Mouse (Mus musculus): ENCODE results near the gene Slc6a6. TPM values are rescaled to one million over a fixed set of nuclear protein-coding genes. Genes with fewer than 3 reads are reported as not detected.
A peak's percentile ranks its signal among the peaks of the same experiment; 100 is the strongest.

Slc6a6 gene
- polyA plus RNA-seq, 1 experiment = not detected

DNA sequence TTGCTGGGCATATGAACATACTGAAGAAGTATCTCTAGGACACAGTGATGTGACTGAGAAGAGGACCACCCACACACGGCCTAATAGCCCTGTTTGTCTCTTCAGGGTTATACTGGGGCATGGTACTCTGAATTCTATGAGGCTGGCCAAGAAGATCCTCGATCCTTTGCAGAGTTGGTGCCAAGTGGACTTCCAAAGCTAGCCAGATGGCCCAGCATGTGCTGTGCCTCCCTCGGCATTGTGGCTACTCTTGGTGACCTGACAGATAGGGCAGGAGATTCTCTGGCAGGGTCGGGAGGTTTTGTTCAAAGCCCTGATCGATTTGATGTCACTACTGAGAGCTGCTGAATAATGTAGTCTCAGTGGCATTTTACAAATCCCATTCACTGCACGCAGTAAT lies 4.1 kb upstream of the Slc6a6 start:
- WGBS = 60% methylated on average over 6 of the region's 6 CpGs
- Histone ChIP-seq H3K27ac (ENCODE audit: insufficient read depth, low read depth, low read length) (no peak overlapping the region), H3K4me3 (ENCODE audit: insufficient read depth, low read depth, low read length) (no peak overlapping the region), H3K4me1 (ENCODE audit: control insufficient read depth, insufficient read depth, low read length) (peaks cover 16% of the 10 kb centered on the region)
- TF ChIP-seq CTCF (IDR thresholded peaks at IDR 0.05; ENCODE audit: insufficient read depth, low read depth, low read length) (no peak), POLR2A (IDR thresholded peaks at IDR 0.05; ENCODE audit: insufficient read depth, low read depth, low read length) (no peak)

DNA sequence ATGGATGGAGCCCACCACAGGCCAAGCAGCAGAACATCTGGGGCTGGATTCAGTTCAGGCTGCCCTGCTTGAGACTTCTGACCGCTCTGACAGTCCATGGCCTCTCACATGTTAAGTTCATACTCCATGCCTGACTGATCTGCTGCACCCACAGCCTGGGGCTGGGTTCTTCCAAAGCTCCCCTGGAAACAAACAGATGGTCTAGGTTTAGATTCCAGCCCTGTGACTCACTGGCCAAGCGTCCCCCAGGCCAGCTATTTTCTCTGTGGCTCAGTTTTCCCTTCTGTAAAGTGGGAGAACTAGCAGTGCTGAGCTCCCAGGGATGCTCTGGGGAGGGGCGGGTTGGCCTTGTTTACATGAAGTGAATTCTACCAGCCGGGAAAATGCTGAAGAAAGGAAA lies 2.0 kb upstream of the Slc6a6 start:
- H3K4me3 ChIP-seq (ENCODE audit: insufficient read depth, low read depth, low read length) = no peak overlapping the region
- WGBS = 93% methylated on average over 4 of the region's 4 CpGs
- no peak overlapping the region for H3K27ac ChIP-seq (ENCODE audit: insufficient read depth, low read depth, low read length)
- H3K4me1 ChIP-seq (ENCODE audit: control insufficient read depth, insufficient read depth, low read length) = peaks cover 24% of the 10 kb centered on the region
- no peak for TF ChIP-seq POLR2A (IDR thresholded peaks at IDR 0.05; ENCODE audit: insufficient read depth, low read depth, low read length)
- no peak for TF ChIP-seq CTCF (IDR thresholded peaks at IDR 0.05; ENCODE audit: insufficient read depth, low read depth, low read length)

DNA sequence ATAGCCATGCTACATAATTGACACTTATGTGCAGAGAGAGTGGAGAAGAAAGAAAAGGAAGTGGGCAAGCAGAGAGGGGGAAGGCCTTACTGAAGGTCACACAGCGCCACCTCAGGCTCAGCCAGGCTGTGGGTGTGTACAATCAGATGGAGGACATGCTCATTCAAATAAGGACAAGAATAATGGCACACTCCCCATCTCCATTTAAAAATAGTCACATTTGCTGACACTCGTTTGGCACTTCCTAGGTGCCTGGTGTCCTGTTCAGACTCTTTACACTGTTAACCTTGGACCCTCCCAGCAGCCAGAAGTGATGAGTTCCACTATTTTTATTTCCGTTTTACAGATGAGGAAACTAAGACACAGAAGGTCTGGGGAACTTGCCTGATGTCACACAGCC lies 732 bp upstream of the Slc6a6 start:
- Histone ChIP-seq H3K4me3 (ENCODE audit: insufficient read depth, low read depth, low read length) (no peak overlapping the region), H3K4me1 (ENCODE audit: control insufficient read depth, insufficient read depth, low read length) (peaks cover 30% of the 10 kb centered on the region), H3K27ac (ENCODE audit: insufficient read depth, low read depth, low read length) (peak overlapping the region; percentile 42)
- 53% methylated on average over 3 of the region's 3 CpGs for WGBS
- TF ChIP-seq POLR2A (IDR thresholded peaks at IDR 0.05; ENCODE audit: insufficient read depth, low read depth, low read length) (no peak), CTCF (IDR thresholded peaks at IDR 0.05; ENCODE audit: insufficient read depth, low read depth, low read length) (no peak)

- peak overlapping the region; percentile 95 for H3K27ac ChIP-seq (ENCODE audit: insufficient read depth, low read depth, low read length)
- WGBS = under 1% methylated on average over 13 of the region's 13 CpGs
- no peak for TF ChIP-seq CTCF (IDR thresholded peaks at IDR 0.05; ENCODE audit: insufficient read depth, low read depth, low read length)
These were observed 599 bp downstream of the Slc6a6 start for GRCm38 (mm10) chr6:91684474-91684829.

DNA sequence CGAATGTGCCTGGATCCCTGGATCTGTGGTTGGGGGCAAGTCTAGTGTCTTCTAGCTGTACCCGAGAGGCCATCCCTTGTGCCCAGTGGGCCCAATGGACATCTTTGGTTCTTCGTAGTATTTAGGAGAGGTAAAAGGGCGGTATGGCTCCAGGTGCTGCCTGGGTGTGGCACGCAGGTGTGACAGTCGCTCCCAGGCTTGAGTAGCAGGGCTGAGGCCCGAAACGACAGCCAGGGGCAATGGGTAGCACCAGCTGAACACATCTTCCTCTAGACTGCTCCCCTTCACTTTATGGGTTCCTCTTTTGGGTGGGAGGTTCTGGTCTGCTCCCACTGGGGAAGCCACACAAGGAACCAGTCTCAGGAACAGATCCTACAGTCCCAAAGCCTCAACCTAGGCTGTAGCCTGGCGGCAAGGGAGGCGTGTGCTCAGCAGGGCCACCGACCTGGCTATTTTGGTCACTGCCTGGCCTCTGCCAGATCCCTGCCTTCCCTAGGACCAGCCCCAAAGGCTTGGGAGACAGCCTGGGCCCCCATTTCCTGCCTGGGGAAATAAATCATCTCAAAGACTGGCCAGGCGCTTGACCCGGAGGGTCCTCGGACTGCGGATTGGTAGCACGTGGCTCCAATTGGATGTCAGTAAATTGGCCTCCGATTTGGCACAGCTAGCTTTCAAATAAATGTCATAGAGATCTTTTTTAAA lies 1.1 kb downstream of the Slc6a6 start:
- TF ChIP-seq CTCF (IDR thresholded peaks at IDR 0.05; ENCODE audit: insufficient read depth, low read depth, low read length) (no peak), POLR2A (IDR thresholded peaks at IDR 0.05; ENCODE audit: insufficient read depth, low read depth, low read length) (no peak)
- Histone ChIP-seq H3K4me1 (ENCODE audit: control insufficient read depth, insufficient read depth, low read length) (peaks cover 21% of the 10 kb centered on the region), H3K27ac (ENCODE audit: insufficient read depth, low read depth, low read length) (peak overlapping the region; percentile 95), H3K4me3 (ENCODE audit: insufficient read depth, low read depth, low read length) (peak overlapping the region; percentile 94)
- WGBS = 7% methylated on average over 17 of the region's 17 CpGs

More at GRCm38 (mm10) chr6:91684474-91684829, 599 bp downstream of the Slc6a6 start:
- peak overlapping the region; percentile 94 for H3K4me3 ChIP-seq (ENCODE audit: insufficient read depth, low read depth, low read length)
- H3K4me1 ChIP-seq (ENCODE audit: control insufficient read depth, insufficient read depth, low read length) = peaks cover 25% of the 10 kb centered on the region

GRCm38 (mm10) chr6:91685533-91685883 lies 1.7 kb downstream of the Slc6a6 start:
- no peak for TF ChIP-seq POLR2A (IDR thresholded peaks at IDR 0.05; ENCODE audit: insufficient read depth, low read depth, low read length)
- TF ChIP-seq CTCF (IDR thresholded peaks at IDR 0.05; ENCODE audit: insufficient read depth, low read depth, low read length) = no peak
- peak overlapping the region; percentile 94 for H3K4me3 ChIP-seq (ENCODE audit: insufficient read depth, low read depth, low read length)
- WGBS = 15% methylated on average over 2 of the region's 2 CpGs
- peaks cover 26% of the 10 kb centered on the region for H3K4me1 ChIP-seq (ENCODE audit: control insufficient read depth, insufficient read depth, low read length)
- peak overlapping the region; percentile 86 for H3K27ac ChIP-seq (ENCODE audit: insufficient read depth, low read depth, low read length)

DNA sequence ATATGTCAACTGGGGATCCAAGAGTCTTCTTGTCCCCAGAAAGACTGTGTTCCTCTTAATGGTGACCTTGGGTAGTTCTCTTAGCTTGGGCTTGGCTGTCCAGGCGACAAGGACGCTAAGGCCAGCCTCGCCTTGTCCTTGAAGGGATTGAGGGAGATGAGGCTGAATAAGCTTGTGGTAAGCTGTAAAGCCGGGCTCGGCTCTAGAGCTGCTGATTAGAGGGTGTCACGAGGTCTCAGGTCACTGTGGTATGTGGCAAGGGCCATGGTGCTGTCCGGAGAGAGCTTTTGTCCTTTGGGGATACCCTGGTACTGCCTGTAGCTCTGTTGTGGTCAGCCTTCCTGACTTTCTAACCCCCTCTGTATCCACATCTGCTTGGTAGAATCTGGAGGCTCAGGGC lies 2.0 kb downstream of the Slc6a6 start:
- Histone ChIP-seq H3K27ac (ENCODE audit: insufficient read depth, low read depth, low read length) (peak overlapping the region; percentile 86), H3K4me1 (ENCODE audit: control insufficient read depth, insufficient read depth, low read length) (peaks cover 30% of the 10 kb centered on the region), H3K4me3 (ENCODE audit: insufficient read depth, low read depth, low read length) (peak overlapping the region; percentile 94)
- WGBS = 65% methylated on average over 7 of the region's 7 CpGs
- TF ChIP-seq POLR2A (IDR thresholded peaks at IDR 0.05; ENCODE audit: insufficient read depth, low read depth, low read length) (no peak), CTCF (IDR thresholded peaks at IDR 0.05; ENCODE audit: insufficient read depth, low read depth, low read length) (no peak)

DNA sequence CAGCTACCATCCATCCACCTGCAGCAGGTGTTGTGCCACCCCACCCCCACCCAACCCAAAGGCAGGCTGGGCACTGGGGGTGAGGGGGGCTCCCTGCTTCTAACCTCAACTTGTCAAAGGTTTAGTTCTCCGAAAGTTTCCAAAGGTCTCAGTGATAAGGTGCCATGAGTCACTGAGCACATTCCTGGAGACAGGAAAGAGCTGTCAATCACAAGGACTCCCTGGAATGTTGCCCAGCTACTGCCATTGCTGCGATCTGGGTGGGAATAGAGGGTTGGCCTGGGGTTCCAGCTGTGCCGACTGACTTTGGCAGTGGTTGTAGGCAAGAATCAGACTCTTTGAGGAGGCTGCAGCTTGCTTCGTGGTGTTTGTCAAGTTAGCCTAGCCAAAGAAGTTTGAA lies 2.7 kb downstream of the Slc6a6 start:
- peak overlapping the region; percentile 86; the same call in 1 of the 2 replicates for H3K27ac ChIP-seq (ENCODE audit: insufficient read depth, low read depth, low read length)
- peaks cover 36% of the 10 kb centered on the region for H3K4me1 ChIP-seq (ENCODE audit: control insufficient read depth, insufficient read depth, low read length)
- H3K4me3 ChIP-seq (ENCODE audit: insufficient read depth, low read depth, low read length) = peak overlapping the region; percentile 94
- TF ChIP-seq POLR2A (IDR thresholded peaks at IDR 0.05; ENCODE audit: insufficient read depth, low read depth, low read length) (no peak), CTCF (IDR thresholded peaks at IDR 0.05; ENCODE audit: insufficient read depth, low read depth, low read length) (no peak)
- WGBS = 9% methylated on average over 4 of the region's 4 CpGs

DNA sequence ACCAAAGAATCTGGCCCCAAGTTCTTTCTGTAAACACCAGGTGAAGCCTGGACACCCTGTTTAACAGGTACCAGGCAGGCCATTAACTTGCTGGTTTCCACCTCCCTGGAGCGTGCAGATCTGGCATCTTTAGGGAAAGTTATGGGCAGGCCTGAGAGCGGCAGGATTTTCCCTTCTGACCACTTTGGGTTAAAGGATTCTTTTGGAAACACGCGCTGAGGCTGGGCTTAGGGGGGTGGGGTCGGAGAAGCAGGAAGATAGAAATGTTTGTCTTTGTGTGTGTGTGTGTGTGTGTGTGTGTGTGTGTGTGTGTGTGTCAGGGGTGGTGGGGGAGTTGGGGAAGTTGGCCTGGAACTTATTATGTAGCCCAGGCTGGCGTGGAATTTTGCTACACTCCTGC lies 4.2 kb downstream of the Slc6a6 start:
- H3K4me3 ChIP-seq (ENCODE audit: insufficient read depth, low read depth, low read length) = no peak overlapping the region
- TF ChIP-seq POLR2A (IDR thresholded peaks at IDR 0.05; ENCODE audit: insufficient read depth, low read depth, low read length) (no peak), CTCF (IDR thresholded peaks at IDR 0.05; ENCODE audit: insufficient read depth, low read depth, low read length) (no peak)
- 42% methylated on average over 6 of the region's 6 CpGs for WGBS
- H3K4me1 ChIP-seq (ENCODE audit: control insufficient read depth, insufficient read depth, low read length) = peaks cover 47% of the 10 kb centered on the region
- no peak overlapping the region for H3K27ac ChIP-seq (ENCODE audit: insufficient read depth, low read depth, low read length)

- H3K4me1 ChIP-seq (ENCODE audit: control insufficient read depth, insufficient read depth, low read length) = peaks cover 50% of the 10 kb centered on the region
- no peak for TF ChIP-seq CTCF (IDR thresholded peaks at IDR 0.05; ENCODE audit: insufficient read depth, low read depth, low read length)
- TF ChIP-seq POLR2A (IDR thresholded peaks at IDR 0.05; ENCODE audit: insufficient read depth, low read depth, low read length) = no peak
- H3K27ac ChIP-seq (ENCODE audit: insufficient read depth, low read depth, low read length) = no peak overlapping the region
- H3K4me3 ChIP-seq (ENCODE audit: insufficient read depth, low read depth, low read length) = no peak overlapping the region
These were observed 5.4 kb downstream of the Slc6a6 start for GRCm38 (mm10) chr6:91689231-91689630.

All from olfactory bulb, adult 2 months (tissue).